Mouse (Mus musculus) liver, postnatal 0 days (tissue): Measurements from ENCODE around the gene Syt17.

Experiments
- CTCF ChIP-seq: sonication (generic); IDR thresholded peaks from 2 replicates; pipeline ENCODE4 v1.5.1; 2016; ENCODE audit warnings: antibody characterized with exemption, low read depth
- EP300 ChIP-seq: IDR thresholded peaks from 2 replicates; pipeline ENCODE4 v1.6.1; 2016; ENCODE audit warnings: antibody characterized with exemption, low read depth, mild to moderate bottlenecking

- TF ChIP-seq CTCF: no peak
- TF ChIP-seq EP300: no peak
These were observed 33.8 kb downstream of the Syt17 start for GRCm38 (mm10) chr7:118414183-118414582.
